Mouse (Mus musculus) stomach, postnatal 0 days (tissue): ENCODE results near the gene Pik3ca.

Experiments used
- CTCF ChIP-seq: IDR thresholded peaks from 2 replicates; pipeline ENCODE4 v1.5.1; 2016; ENCODE audit warnings: antibody characterized with exemption, low read depth, mild to moderate bottlenecking, moderate library complexity
- EP300 ChIP-seq: optimal IDR thresholded peaks from 2 replicates; pipeline ENCODE3; 2016; ENCODE audit warnings: antibody characterized with exemption

DNA sequence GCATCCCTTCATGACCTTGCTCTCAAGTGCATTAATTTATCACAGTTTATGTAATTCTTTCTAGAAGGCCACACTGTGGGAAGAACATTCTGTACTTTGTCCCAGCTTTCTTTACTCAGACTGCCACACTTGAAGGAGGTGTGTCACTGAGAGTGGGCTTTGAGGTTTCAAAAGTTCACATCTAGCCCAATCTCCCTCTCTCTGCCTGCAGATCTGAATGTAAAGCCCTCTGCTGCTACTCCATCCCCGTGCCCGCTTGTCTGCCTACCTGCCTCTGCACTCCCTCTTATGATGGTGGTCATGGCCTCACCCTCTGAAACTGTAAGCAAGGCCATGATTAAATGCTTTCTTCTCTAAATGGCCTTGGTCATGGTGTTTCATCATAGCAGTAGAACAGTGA, 102.9 kb downstream of the Pik3ca start:
- TF ChIP-seq CTCF (no peak), EP300 (no peak)
